Mouse (Mus musculus) liver, embryonic 14.5 days (tissue): Measurements from ENCODE around the gene Smyd3. TPM values are rescaled to one million over a fixed set of nuclear protein-coding genes. Genes with fewer than 3 reads are reported as not detected.

Experiments used
- ATAC-seq: fragments of 200-750 bp; cut with Nextera tagmentation; 2 replicates; pipeline ENCODE4 v1.8.0; 2017; ENCODE audit warnings: moderate number of reproducible peaks, mild to moderate bottlenecking, moderate library complexity; ENCODE audit not compliant: insufficient read depth
- DNase-seq, 3 experiments: peaks; one replicate each; pipeline ENCODE4 v3.0.0-alpha.2; 2012 to 2013; ENCODE audit warnings: low read depth in 3 of 3, low spot score in 3 of 3
- H3K27ac ChIP-seq: fragments of 300-500 bp; sonication (generic); 2 replicates; pipeline ENCODE4 v1.5.1; 2014; ENCODE audit warnings: moderate library complexity, mild to moderate bottlenecking, control low read depth, inconsistent platforms
- H3K27me3 ChIP-seq: fragments of 300-500 bp; sonication (generic); 2 replicates; pipeline ENCODE4 v1.6.1; 2014; ENCODE audit warnings: mild to moderate bottlenecking, low read length, moderate library complexity; ENCODE audit not compliant: control insufficient read depth, insufficient read depth
- H3K36me3 ChIP-seq: fragments of 300-500 bp; sonication (generic); replicated peaks from 2 replicates; pipeline ENCODE4 v1.6.1; 2014; ENCODE audit warnings: low read depth; ENCODE audit not compliant: control insufficient read depth, insufficient read depth
- H3K4me1 ChIP-seq, 2 experiments: fragments of 200-500 bp in 1 of 2; fragments of 300-500 bp in 1 of 2; sonication (generic) in 1 of 2; replicated peaks; 2 replicates each; pipeline ENCODE4 v1.6.1; 2012 to 2014; ENCODE audit warnings: antibody characterized with exemption in 1 of 2, inconsistent platforms in 1 of 2, low read length in 1 of 2; ENCODE audit not compliant: control insufficient read depth in 2 of 2, insufficient read depth in 2 of 2
- H3K4me2 ChIP-seq: fragments of 300-500 bp; sonication (generic); 2 replicates; pipeline ENCODE4 v1.6.1; 2014; ENCODE audit warnings: low read depth, mild to moderate bottlenecking, control low read depth, moderate library complexity
- H3K4me3 ChIP-seq, 2 experiments: fragments of 200-500 bp in 1 of 2; fragments of 300-500 bp in 1 of 2; sonication (generic) in 1 of 2; 2 replicates each; pipeline ENCODE4 v1.5.1; 2012 to 2014; ENCODE audit warnings: low read depth in 2 of 2, low read length in 2 of 2, mild to moderate bottlenecking in 2 of 2, control low read depth in 1 of 2, inconsistent platforms in 1 of 2, moderate library complexity in 1 of 2; ENCODE audit not compliant: insufficient read depth in 1 of 2
- H3K9ac ChIP-seq: fragments of 300-500 bp; sonication (generic); replicated peaks from 2 replicates; pipeline ENCODE4 v1.6.1; 2014; ENCODE audit warnings: mild to moderate bottlenecking, control low read depth, moderate library complexity
- H3K9me3 ChIP-seq: fragments of 300-500 bp; sonication (generic); 2 replicates; pipeline ENCODE4 v1.6.1; 2016; ENCODE audit warnings: low read length, mixed read lengths; ENCODE audit not compliant: control insufficient read depth
- CTCF ChIP-seq: IDR thresholded peaks from 2 replicates; pipeline ENCODE4 v1.5.1; 2016; ENCODE audit warnings: antibody characterized with exemption, low read depth, control low read depth
- EP300 ChIP-seq: IDR thresholded peaks from 2 replicates; pipeline ENCODE4 v1.6.1; 2016; ENCODE audit warnings: antibody characterized with exemption, low read depth
- WGBS: fragments of 180-500 bp; shearing (Covaris S2); extraction: QIAGEN DNeasy Blood & Tissue Kit; methylation state at CpG from one replicate; pipeline ENCODE4 v1.1.7; 2014; ENCODE audit not compliant: insufficient replicate concordance; 5-methylcytosine and 5-hydroxymethylcytosine counted together
- polyA plus RNA-seq, 2 experiments: library from polyadenylated mRNA; depleted of rRNA in 1 of 2; stranded (reverse) in 1 of 2; unstranded in 1 of 2; fragments of >200 nt; fragmentation: Nextera tagmentation in 1 of 2; extraction: Ambion mirVana in 1 of 2; gene quantifications; 2 replicates each; pipeline versions ENCODE4 v1.2.1 to v1.2.3; 2012 to 2014

Gene Smyd3
- polyA plus RNA-seq, 2 experiments, result 2.6 to 6.6 TPM

DNA sequence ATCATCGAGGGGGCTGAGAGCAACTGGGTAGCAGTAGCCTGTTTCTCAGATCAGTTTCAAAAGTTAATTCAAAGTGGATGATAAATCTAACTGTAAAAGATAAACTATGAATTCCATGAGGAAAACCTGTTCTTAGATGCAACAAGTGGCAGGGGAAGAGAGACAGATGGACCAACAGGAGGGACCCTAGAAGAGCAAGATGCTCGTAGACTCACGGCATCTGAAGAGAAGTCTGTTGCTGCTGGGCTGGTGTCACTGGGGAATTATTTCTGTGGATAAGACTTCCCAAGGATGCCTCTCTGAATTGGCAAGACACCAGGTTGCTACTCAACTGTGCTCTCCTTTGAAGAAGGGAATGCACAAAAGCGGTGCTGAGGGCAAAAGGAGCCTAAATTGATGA is 333.2 kb downstream of the Smyd3 start:
- Histone ChIP-seq H3K27me3 (no peaks in the 10 kb centered on the region), H3K4me1 (no peaks in the 10 kb centered on the region), H3K4me2 (no peak overlapping the region), H3K9me3 (no peaks in the 10 kb centered on the region), H3K27ac (no peak overlapping the region), H3K9ac (no peak overlapping the region), H3K36me3 (no peaks in the 10 kb centered on the region), H3K4me3 (no peak overlapping the region)
- DNase-seq, result no peak
- TF ChIP-seq EP300, result no peak
- no peak for TF ChIP-seq CTCF
- WGBS, result 86% methylated on average over 4 of the region's 4 CpGs
- ATAC-seq, result no peak

DNA sequence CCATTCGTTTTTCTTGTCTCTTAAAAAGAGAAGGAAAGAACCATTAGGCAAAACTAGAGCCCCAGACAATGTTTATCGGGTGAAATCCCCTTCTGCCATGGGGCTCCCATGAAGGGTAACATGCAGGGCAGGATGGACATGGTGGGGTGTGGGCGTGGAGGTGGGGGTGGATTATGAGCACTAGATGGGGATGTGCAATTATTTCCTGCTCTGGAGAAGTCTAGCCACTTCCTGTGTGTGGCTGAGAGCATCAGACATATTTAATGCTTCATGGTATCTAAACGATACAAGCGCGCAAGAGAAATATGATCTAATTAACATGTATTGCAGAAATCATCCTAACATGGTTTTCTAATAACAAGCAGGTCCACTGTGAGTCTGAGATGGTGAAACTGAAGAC is 334.3 kb downstream of the Smyd3 start:
- H3K36me3 ChIP-seq, result no peaks in the 10 kb centered on the region
- H3K4me3 ChIP-seq, result no peak overlapping the region
- 62% methylated on average over 6 of the region's 6 CpGs for WGBS
- TF ChIP-seq CTCF, result no peak
- TF ChIP-seq EP300, result no peak
- H3K9me3 ChIP-seq, result no peaks in the 10 kb centered on the region
- no peaks in the 10 kb centered on the region for H3K4me1 ChIP-seq
- H3K27ac ChIP-seq, result no peak overlapping the region
- H3K9ac ChIP-seq, result no peak overlapping the region
- DNase-seq, result no peak
- H3K4me2 ChIP-seq, result no peak overlapping the region
- no peak for ATAC-seq
- H3K27me3 ChIP-seq, result no peaks in the 10 kb centered on the region

DNA sequence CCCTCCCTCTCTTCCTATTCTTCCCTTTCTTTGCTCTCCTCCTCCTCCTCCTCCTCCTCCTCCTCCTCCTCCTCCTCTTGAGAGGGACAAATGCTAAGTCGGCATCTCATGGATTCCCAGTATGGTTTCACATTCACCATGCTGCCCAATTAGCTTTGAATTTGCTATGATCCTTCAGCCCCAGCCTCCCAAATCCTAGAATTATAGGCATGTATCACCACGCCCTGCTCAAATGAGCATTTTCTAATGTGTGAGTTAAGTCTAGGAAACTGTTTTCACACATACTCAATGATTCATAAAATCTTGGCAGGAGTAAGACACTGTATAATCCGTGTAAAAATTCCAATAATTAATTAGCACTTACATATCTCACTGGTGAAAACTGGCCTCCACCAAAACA is 337.3 kb downstream of the Smyd3 start:
- TF ChIP-seq CTCF (no peak), EP300 (no peak)
- no peak for ATAC-seq
- no peak for DNase-seq
- no peak overlapping the region for H3K4me3 ChIP-seq
- no peaks in the 10 kb centered on the region for H3K36me3 ChIP-seq
- WGBS, result 58% methylated on average over 3 of the region's 3 CpGs
- H3K27ac ChIP-seq, result no peak overlapping the region
- H3K4me1 ChIP-seq, result peaks cover 0 to 2% of the 10 kb centered on the region in 2 experiments; a peak in 1 of 4 replicates
- no peak overlapping the region for H3K4me2 ChIP-seq
- H3K27me3 ChIP-seq, result no peaks in the 10 kb centered on the region
- no peak overlapping the region for H3K9ac ChIP-seq
- no peaks in the 10 kb centered on the region for H3K9me3 ChIP-seq

DNA sequence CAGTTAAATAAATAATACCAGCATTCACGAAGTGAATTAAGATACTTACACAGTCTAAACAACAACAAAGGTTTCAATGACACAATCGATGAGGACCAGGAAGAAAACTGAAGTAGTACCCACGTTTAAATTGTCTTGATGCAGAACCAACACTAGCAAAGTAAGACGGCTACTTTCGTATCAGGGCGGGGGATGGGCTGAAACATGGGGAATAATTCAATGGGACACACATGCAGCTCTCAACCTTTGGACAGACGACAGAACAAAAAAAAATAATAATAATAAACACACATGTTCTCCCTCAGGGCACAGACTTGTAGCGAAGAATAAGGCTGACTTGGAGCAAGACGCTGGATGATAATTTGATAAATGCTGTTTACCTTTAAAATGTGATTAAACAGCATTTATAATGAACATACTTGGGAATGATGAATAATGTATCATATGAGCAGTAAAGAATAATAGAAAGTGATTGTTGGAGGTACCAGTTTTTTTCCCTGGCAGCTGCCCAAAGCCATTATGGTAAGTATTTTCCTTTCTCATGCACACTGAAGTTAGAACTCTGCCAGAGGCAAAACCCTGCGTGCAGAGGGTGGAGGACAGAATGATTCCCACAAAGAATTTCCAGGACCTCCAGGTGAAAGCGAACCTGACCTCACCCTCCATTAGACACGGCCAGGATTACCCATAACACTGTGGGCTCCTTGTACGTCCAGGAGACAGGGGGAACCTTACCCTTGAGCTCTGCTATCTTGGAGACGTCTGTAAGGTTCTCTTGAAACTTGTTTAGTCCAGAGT is 340.8 kb downstream of the Smyd3 start:
- Histone ChIP-seq H3K36me3 (no peaks in the 10 kb centered on the region), H3K4me2 (no peak overlapping the region), H3K27ac (no peak overlapping the region), H3K4me3 (no peak overlapping the region), H3K4me1 (peaks cover 0 to 2% of the 10 kb centered on the region in 2 experiments; a peak in 1 of 4 replicates), H3K9ac (no peak overlapping the region), H3K9me3 (no peaks in the 10 kb centered on the region), H3K27me3 (no peaks in the 10 kb centered on the region)
- DNase-seq (no peak), ATAC-seq (no peak)
- TF ChIP-seq EP300 (no peak), CTCF (no peak)
- 67% methylated on average over 14 of the region's 14 CpGs for WGBS

DNA sequence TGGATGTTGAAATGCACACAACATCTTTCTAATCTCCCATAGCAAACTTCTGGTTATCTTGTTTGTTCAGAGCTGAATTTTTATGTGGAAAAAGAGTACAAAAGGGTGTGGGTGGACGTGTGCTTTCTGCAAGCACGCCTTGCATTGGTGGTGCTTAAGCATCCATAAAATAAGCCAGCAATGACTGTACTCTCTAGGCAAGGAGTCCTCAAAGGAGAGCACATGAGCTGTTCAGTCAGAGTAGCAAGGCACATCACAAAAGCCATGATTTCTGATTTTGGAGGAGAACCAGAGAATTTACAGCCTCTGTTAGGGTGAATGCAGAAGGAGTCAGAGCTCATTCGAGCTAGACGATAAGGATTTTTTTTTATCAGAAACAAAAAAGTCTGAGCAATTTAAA is 343.6 kb downstream of the Smyd3 start:
- WGBS, result 45% methylated on average over 4 of the region's 4 CpGs
- no peak overlapping the region for H3K4me3 ChIP-seq
- TF ChIP-seq EP300 (no peak), CTCF (no peak)
- peaks cover 0 to 4% of the 10 kb centered on the region in 2 experiments; a peak in 2 of 4 replicates for H3K4me1 ChIP-seq
- no peak for DNase-seq
- H3K9me3 ChIP-seq, result no peaks in the 10 kb centered on the region
- H3K27me3 ChIP-seq, result no peaks in the 10 kb centered on the region
- H3K36me3 ChIP-seq, result no peaks in the 10 kb centered on the region
- H3K4me2 ChIP-seq, result no peak overlapping the region
- no peak overlapping the region for H3K27ac ChIP-seq
- no peak overlapping the region for H3K9ac ChIP-seq
- ATAC-seq, result no peak
